Mouse (Mus musculus): ENCODE measurements at regions not wholly inside any gene's neighbourhood (a gene's known extent, or its start where the extent isn't known, plus 50 kb on each side); places are given as distances from the start of the nearest gene placed in this dataset.
A peak's percentile ranks its signal among the peaks of the same experiment; 100 is the strongest.

- no peak for DNase-seq (ENCODE audit: low spot score in 2 of 2)
Observed at GRCm38 (mm10) chr4:69898831-69899230, 511.4 kb downstream of the Cdk5rap2 start.

- DNase-seq (ENCODE audit: low spot score in 2 of 2): no peak
Observed at GRCm38 (mm10) chr4:69896111-69896510, 514.1 kb downstream of the Cdk5rap2 start.

DNA sequence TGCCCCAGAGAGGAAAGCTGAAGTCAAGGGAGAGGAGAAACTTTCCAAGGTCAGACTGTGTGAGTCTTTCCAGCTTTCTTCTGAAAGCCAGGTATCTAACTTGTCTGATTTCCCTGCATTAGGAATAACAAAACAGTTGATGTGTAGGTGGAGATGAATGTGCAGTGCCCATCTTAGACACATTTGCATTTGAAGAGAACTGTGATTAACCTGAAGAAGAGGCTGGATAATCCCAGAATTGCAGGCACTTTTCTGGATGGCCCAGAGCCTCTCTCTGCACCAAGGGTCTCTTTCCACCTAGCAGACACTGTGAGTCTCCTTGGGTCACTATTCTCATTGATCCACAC, 517.4 kb downstream of the Cdk5rap2 start:
- DNase-seq (ENCODE audit: low spot score in 2 of 2): no peak

DNA sequence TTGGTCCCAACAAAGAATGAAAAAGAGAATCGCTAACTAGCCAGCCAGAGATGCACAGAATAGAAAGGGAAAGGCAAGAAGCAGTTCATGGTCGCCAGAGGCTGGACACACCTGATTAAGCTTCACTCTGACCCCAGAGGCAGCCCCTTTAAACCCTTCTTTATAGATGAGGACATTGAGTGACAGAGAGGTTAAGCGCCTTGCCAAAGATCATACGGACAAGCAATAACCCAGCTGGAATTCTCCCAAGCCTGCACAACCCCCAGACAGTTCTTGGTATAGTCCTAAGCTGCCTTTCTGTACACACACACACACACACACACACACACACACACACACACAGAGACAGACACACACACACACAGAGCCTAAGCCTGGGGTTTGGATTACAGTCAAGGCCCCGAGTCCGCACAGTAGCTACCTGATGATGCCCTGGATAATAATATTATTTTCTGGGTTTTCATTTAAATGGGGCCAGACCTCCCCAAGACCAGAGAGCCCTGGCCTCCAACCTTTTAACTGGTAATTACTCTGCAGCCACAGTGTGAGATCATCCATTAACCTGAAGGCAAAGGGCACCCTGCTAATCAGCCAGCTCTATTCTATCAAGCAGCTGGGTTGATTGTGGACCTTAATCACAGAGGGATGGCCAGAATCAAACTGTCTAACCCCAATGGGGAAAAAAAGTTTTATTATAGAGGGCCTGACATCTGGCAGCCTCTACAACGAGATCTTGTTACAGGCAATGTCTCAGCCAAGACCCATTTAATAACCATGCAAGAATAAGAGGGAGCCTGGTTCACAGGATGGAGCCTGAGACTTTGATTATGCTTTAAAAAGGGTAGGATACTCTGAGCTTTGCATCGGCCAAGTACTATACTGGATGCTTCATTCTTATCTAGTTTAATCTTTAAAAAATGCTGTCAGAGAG, 518.1 kb downstream of the Cdk5rap2 start:
- DNase-seq (ENCODE audit: low spot score in 2 of 2): no peak

DNA sequence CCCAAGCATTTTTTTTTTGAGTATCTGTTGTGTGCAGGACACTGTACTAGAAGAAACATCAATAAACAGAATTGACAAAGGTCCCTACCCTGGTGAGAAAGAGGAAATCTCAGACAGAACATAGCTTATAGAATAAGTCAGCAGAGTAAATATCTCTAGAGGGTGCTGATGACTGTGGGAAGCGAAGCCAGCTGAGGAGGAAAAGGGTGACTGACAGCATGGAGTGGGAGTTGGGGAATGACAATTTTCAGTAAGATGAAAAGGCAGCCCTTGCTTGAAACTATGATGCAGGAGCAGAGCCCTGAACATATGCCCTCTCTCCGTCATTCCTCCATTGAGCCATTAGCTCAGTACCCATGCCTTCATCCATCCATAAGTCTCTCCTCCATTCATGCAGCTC, 519.6 kb downstream of the Cdk5rap2 start:
- no peak for DNase-seq (ENCODE audit: low spot score in 2 of 2)

- no peak for DNase-seq (ENCODE audit: low spot score in 2 of 2)
Observed at GRCm38 (mm10) chr4:69889931-69890634, 520.2 kb downstream of the Cdk5rap2 start.

GRCm38 (mm10) chr4:69876734-69877133, 533.5 kb downstream of the Cdk5rap2 start:
- no peak for DNase-seq (ENCODE audit: low spot score in 2 of 2)

GRCm38 (mm10) chr4:69870638-69871037, 539.6 kb downstream of the Cdk5rap2 start:
- DNase-seq (ENCODE audit: low spot score in 2 of 2): no peak

DNA sequence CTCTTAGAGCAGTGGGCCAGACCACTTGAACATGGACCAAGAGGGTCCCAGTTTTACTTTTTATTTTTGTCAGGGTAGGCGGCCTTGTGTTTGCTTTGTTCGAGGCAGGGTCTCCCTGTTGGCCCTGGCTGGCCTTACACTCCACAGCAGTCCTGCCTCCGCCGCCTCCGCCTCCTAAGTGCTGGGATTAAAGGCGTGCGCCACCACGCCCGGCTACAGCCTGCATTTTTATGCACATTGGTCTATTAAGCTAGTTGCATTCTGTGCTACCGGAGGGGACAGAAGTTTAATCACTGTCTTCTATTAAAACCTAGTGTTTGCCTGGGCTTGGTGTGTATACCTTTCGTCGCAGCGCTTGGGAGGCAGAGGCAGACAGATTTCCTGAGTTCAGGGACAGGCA, 555.2 kb downstream of the Cdk5rap2 start:
- no peak for DNase-seq (ENCODE audit: low spot score in 2 of 2)

- no peak for DNase-seq (ENCODE audit: low spot score in 2 of 2)
Observed at GRCm38 (mm10) chr4:69852637-69853036, 557.6 kb downstream of the Cdk5rap2 start.

DNA sequence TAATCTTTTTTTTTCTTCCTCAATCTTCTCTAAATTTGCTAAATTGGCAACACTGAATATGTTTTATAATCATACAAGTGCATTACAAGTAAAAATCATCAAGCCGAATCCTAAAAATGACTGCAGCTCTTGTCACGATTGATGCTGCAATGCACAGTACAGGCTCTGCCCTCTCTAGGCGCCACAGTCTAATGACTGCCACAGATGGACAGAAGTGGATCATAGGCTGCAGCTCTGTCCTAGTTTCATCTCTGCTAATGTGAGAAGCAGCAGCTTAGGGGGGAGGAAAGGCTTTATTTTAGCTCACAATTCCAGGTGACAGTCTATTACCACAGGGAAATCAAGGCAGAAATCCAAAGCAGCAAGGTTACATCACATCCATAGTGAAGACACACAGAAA, 560.8 kb downstream of the Cdk5rap2 start:
- DNase-seq (ENCODE audit: low spot score in 2 of 2): no peak

- DNase-seq (ENCODE audit: low spot score in 2 of 2): no peak
Observed at GRCm38 (mm10) chr4:69839868-69840267, 570.4 kb downstream of the Cdk5rap2 start.

DNA sequence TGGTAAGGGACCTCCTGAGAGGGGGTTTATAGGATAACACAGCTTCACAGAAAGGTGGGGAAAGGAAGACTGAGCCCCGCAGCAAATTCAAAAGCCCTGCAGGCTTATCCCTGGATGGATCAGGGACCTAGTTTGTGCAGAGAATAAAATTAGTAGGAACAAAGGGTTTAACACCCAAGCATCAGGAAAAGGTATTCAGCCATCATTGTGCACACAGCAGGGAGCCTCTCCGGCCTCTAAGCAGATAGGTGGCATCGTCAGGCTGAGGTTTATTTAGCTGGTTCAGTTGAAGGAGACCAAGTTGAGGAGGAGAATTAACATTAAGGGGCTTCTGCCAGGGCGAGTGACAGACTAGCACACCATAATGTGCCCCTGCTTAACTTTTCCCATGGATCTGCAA, 571.3 kb downstream of the Cdk5rap2 start:
- no peak for DNase-seq (ENCODE audit: low spot score in 2 of 2)

DNA sequence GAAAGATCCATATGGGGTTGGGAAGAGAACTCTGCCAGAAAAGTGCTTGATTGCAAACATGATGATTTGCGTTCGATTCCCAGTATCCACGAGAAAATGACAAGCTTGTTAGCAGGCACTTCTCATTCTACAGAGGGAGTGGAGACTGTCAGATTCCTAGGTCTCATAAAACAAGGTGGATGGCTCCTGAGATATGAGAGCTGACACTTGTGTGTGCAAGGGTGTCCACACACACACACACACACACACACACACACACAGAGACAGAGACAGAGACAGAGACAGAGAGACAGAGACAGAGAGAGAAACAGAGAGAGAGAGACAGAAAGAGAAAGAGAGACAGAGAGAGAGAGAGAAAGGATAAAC, 585.4 kb downstream of the Cdk5rap2 start:
- DNase-seq (ENCODE audit: low spot score in 2 of 2): no peak

DNA sequence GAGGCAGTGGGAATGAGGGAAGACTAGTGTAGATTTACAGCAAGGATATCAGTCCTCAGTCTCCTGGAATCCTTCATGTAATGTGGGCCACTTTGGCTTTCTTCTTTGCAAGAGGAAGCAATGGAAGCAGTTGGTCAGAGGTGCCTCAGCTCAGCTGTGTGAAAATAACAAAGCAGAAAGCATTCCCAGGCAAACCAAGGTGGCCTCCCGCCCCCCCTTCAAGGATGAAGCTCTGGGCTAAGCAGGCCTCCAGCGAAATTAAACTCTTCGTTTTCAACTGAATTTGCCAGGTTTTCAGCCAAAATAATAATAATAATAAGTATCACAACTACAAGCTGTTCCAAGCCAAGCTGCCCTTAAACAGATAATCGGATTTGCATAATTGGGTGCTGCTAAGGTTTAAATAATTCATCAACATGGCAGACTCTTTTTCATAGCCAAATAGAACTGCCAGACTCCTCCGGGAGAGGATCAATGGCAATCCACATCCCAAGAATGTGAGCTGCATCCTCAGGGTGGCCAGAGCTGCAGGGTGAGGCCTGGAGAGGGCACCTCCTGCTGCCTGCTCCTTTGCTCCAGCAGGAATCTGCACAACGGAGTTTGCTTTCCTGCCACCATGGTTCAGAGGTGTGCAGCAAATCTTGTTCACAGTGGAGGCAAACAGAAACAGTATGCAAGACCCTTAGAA, 585.9 kb downstream of the Cdk5rap2 start:
- peak in 1 of 2 experiments; percentile 6 for DNase-seq (ENCODE audit: low spot score in 2 of 2)

DNA sequence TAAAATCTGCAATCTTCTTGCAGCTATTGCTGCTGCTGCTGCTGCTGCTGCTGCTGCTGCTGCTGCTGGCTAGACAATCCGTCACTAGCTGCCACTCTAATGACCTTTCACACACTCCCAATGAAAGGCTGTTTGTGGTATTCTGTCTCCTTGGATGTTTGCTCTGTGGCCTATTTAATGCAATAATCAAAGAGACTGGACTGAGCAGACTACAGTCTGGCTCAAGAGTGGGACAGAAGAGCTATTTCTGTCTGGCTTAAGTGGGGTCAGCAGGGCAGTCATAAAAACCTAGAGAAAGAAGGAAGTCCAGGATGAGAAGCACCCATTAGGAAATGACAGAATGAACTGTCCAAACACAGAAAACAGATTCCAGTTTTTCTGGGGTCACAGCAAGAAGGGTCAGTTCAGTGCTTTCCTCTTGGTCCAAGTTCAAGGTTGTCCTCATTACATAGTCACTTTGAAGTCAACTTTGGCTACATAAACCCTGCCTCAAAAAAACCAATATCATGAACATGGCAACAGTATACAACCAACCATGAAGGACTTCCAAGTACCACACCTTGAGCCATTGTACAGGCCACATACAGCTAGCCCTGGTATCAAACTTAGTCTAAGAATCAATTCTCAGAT, 586.8 kb downstream of the Cdk5rap2 start:
- no peak for DNase-seq (ENCODE audit: low spot score in 2 of 2)

GRCm38 (mm10) chr4:69818885-69819284, 591.4 kb downstream of the Cdk5rap2 start:
- no peak for DNase-seq (ENCODE audit: low spot score in 2 of 2)

- no peak for DNase-seq (ENCODE audit: low spot score in 2 of 2)
Observed at GRCm38 (mm10) chr4:69785481-69786050, 624.7 kb downstream of the Cdk5rap2 start.

DNA sequence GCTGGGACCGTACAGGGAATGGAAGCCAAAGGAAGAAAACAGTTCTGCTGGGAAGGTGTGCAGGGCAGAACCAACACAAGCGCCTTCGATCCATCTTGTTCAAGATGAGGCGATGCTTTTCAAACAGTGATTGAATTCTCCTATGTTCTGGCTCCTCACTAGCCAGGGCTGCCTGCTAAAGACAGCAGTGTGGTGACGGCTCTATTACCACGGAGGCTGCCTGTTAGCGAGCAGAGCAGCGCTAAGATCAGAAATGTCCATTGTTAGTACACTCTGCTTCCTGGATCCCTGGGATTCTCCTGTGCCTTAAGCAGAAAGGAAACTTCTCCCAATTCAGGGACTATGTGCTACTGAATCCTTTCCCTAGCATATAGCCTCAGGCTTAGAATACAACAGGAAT, 629.0 kb downstream of the Cdk5rap2 start:
- no peak for DNase-seq (ENCODE audit: low spot score in 2 of 2)

DNA sequence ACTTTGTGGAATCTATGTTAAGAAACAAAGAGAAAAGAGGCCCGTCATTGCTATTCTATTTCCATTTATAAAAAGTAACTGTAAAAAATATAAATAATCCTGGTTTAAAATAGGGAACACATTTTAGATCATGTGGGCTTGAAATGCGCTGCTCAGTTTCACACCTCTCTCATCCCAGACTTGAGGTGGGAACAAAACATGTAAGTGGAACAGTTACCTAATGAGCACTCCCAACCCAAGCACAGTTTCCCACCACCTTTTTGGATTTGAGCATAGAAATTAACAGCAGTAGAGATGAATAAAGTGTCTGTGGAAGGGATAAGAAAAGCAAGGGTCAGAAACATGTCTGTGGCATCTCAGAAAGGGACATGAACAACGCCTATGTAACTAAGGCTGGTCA, 648.4 kb downstream of the Cdk5rap2 start:
- no peak for DNase-seq (ENCODE audit: low spot score in 2 of 2)

- DNase-seq (ENCODE audit: low spot score in 2 of 2): no peak
Observed at GRCm38 (mm10) chr4:69759596-69759995, 650.6 kb downstream of the Cdk5rap2 start.

DNA sequence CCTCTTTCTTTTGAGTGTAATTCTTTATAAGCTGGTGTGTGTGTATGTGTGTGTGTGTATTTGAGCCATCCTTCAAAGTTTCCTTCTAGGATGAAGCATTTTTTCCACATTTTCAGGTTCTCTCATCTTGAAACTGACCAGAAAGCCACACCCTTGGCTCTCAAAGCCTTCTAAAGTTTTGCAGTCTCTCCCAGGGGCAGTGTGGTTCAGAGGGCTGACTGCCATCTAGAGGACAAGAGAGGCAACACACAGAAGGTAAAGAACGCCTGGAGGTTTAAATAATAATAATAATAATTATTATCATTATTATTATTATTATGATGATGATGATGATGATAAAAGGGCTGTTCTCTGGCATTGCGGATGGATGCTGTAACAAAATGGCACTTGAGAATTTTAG, 655.7 kb downstream of the Cdk5rap2 start:
- DNase-seq (ENCODE audit: low spot score in 2 of 2): no peak

All from frontal cortex, postnatal 10 days (tissue).